Mouse (Mus musculus): ENCODE results near the gene Iffo2.

Iffo2 gene

GRCm38 (mm10) chr4:139581427-139582051, 51.2 kb downstream of the Iffo2 start:
- no peak for DNase-seq (ENCODE audit: extremely low spot score, low read depth, low spot score)

DNA sequence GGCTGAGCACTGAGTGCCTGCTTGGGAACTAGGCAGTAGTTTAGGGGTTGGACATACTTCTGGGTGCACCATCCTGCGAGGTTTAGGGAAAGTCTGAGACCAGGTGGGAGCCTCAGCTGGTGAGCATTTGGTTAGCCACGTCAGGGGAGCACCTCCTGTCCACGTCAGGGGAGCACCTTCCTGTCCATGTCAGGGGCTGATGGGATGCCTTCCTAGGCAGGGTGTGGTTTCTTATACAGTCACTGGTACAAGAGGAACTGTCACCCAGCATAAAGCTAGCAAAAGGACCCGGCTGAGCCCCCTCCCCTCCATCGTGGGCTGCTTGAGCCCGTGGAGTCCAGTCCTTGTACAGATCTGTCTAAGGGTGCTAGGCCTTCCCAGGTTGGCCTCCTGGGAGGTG, 52.0 kb downstream of the Iffo2 start:
- DNase-seq (ENCODE audit: extremely low spot score, low read depth, low spot score) = no peak

DNA sequence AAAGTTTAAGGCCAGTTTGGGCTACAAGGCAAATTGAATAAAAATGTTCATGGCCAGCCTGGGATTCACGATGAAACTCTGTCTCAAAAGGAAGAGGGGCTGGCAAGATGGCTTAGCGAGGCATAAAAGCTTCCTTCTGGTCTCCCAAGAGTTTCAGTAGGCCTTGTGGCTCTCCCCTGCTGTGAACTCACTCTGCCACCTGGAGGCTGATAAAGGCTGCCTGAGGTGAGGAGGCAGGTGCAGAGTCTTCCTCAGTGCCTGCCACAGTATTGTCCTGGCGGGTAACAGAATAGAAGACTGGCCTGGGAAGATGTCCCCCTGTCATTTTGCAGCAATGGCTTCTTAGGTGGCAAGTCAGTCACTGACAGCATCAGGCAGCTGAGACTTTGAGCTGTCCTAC, 52.6 kb downstream of the Iffo2 start:
- DNase-seq (ENCODE audit: extremely low spot score, low read depth, low spot score) = no peak

GRCm38 (mm10) chr4:139583629-139584245, 53.4 kb downstream of the Iffo2 start:
- DNase-seq (ENCODE audit: extremely low spot score, low read depth, low spot score) = no peak

- no peak for DNase-seq (ENCODE audit: extremely low spot score, low read depth, low spot score)
These were observed 54.4 kb downstream of the Iffo2 start for GRCm38 (mm10) chr4:139584704-139585103.

DNA sequence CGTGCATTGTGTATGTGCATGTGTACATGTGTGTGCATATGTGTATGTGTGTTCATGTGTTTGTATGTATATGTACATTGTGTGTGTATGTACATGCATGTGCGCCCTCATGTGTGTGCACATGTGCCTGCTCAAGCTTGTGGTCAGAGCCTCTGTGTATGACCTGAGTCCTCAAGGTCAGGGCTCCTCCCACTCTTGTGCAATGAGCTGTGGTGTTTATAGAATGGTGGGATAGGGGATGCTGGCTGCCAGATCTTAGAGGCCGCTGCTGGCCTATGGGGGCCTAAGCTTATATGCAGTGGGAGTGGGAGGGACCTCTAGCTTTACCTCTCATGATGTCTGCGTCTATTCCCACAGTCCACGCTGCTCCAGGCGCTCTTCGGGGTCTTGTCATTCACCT, 55.4 kb downstream of the Iffo2 start:
- no peak for DNase-seq (ENCODE audit: extremely low spot score, low read depth, low spot score)

GRCm38 (mm10) chr4:139587370-139587769, 57.0 kb downstream of the Iffo2 start:
- DNase-seq (ENCODE audit: extremely low spot score, low read depth, low spot score) = no peak

- DNase-seq (ENCODE audit: extremely low spot score, low read depth, low spot score) = no peak
These were observed 57.4 kb downstream of the Iffo2 start for GRCm38 (mm10) chr4:139587773-139588172.

DNA sequence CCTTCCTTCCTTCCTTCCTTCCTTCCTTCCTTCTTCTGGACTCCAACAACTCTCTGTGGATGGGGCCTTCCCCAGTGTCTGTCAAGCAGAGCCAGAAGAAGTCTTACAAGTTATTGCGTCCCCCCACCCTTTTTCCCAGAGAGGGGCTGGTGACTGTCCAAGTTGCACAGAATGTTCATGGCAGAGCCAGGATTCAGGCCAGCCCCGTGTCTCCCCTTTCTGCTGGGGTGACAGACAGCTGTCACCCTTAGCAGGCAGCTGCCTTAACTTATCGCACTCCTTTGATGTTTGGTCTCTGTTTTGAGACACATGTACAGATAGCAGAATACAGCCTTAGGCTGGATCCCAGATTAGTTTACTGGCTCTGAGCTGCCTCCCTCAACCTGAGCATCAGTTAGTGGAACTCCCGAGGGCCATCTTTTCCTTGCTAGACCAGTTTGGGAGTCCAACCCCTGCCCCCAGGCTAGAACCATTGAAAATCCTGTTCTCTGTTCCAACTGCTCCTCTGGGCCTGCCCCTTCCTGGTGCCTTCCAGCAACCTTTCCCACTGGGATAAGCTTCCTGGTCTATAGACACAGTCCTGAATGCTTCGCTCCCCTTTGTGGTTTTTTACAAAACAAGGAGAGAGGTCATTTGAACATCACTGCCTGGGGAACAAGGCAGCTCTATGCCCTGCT, 59.1 kb downstream of the Iffo2 start:
- DNase-seq (ENCODE audit: extremely low spot score, low read depth, low spot score) = no peak

DNA sequence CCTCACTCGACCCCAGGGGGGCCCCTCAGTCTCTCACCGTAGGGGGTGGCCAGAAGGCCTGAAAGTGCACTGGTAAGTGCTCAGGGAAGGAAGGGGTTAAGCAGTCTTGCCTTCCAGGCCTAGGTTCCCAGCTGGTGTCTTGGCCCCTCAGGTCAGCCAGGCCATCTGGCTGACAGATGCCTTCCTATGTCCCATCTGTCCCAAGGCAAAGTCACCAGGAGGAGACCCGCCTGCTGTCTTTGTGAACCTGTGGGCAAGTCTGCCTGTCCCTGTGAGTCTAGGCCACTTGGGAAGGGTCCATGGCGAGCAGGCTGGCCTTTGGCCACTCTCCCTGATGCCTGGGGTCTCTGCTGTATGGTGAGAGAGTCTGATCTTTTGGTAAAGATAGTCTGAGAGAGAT, 60.1 kb downstream of the Iffo2 start:
- no peak for DNase-seq (ENCODE audit: extremely low spot score, low read depth, low spot score)

DNA sequence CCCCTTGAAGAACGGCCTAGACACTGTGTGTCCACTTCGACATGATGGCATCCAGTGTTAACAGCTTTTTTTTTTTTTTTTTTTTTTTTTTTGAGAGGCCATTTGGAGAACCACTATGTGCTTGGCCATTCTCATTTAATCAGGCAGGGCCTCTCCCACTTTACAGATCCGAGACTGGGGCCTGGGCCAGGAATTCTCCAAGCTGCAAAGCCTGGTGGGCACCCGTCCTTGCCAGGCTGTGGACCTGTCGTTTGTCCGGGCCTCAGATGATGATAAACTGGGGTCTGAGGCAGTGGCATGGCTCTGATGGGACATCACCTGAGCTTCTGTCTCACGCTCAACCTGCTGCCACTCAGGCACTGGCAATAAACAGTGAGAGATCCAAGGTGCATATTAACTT, 62.5 kb downstream of the Iffo2 start:
- DNase-seq (ENCODE audit: extremely low spot score, low read depth, low spot score) = no peak

- DNase-seq (ENCODE audit: extremely low spot score, low read depth, low spot score) = no peak
These were observed 63.0 kb downstream of the Iffo2 start for GRCm38 (mm10) chr4:139593383-139593782.

DNA sequence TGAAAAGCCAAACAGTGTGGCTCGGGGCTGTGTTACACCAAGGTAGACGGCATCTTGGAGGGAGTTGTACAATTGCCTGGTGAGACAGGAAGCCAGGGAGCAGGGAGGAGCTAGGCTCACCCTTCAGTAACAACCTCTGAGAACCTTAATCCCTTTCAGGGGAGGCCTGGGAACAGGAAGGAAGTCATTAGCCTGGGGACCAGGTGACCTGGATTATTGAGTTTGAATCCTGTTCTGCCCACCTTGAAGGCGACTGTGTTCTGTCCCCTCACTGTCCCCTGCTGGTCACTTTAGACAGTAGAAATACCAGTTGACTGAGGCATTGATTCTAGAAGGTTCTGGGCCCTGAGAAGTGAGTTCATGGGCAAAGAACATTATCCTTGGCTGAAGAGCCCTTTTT, 63.7 kb downstream of the Iffo2 start:
- DNase-seq (ENCODE audit: extremely low spot score, low read depth, low spot score) = no peak

- DNase-seq (ENCODE audit: extremely low spot score, low read depth, low spot score) = no peak
These were observed 66.4 kb downstream of the Iffo2 start for GRCm38 (mm10) chr4:139596715-139597114.

GRCm38 (mm10) chr4:139597286-139598284, 67.2 kb downstream of the Iffo2 start:
- no peak for DNase-seq (ENCODE audit: extremely low spot score, low read depth, low spot score)

DNA sequence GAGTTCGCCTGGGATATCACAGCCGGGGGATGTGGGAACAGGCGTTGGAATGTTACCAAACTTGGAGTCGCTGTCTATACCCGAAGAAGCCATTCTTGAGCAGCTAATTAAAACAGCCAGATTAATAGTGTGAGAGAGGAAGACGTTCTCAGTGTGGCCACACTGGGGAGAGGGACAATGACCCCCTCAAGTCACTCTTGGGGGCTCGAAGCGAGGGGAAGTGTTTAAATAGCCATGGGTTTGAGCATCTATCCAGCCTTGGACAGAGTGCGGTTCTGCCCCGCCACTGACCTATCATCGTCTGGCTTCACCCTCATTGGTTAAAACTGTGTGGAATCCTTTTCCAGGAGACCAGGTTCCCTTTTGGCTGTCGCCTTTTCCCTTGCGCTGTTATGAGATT, 68.0 kb downstream of the Iffo2 start:
- no peak for DNase-seq (ENCODE audit: extremely low spot score, low read depth, low spot score)

GRCm38 (mm10) chr4:139598950-139599518, 68.7 kb downstream of the Iffo2 start:
- DNase-seq (ENCODE audit: extremely low spot score, low read depth, low spot score) = peak; percentile 81

DNA sequence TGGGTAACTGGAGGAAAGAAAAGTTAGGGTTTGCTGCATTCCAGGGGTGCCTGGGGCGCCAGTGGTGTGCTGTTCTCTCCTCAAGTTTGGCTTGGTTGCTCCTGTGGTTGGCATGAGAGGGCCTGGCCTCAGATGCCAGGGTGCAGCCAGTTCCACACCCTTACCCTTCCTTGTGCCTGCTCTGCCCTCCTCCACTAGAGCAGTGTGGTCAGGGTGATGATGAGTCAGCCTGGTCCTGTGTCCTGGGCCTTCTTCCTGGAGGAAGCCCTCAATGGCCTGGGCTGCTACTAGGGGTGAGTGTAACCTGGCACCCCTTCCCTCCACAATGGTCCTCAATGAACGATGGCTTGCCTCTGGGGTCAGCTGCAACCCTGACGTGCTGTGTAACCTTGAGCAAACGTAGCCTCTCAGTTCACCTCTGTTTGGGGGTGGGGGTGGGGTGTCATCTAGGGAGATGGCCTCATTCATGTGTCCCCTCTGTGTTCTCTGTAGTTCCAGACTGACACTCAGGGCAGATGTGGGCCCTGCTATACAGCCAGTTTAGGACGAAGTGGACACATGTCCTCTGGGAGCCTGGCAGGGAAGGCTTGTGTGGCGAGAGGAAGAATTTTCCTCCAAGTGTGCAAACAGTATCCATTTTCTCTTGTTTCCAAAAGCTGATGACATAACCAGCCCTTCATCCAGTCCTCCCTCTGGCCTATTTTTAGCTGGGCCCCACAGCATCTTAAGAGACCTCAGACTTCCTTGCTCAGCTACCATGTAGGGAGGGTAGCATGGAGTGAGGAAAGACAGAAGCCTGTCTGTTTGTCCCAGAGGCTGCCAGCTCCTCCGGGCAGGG, 71.4 kb downstream of the Iffo2 start:
- no peak for DNase-seq (ENCODE audit: extremely low spot score, low read depth, low spot score)

DNA sequence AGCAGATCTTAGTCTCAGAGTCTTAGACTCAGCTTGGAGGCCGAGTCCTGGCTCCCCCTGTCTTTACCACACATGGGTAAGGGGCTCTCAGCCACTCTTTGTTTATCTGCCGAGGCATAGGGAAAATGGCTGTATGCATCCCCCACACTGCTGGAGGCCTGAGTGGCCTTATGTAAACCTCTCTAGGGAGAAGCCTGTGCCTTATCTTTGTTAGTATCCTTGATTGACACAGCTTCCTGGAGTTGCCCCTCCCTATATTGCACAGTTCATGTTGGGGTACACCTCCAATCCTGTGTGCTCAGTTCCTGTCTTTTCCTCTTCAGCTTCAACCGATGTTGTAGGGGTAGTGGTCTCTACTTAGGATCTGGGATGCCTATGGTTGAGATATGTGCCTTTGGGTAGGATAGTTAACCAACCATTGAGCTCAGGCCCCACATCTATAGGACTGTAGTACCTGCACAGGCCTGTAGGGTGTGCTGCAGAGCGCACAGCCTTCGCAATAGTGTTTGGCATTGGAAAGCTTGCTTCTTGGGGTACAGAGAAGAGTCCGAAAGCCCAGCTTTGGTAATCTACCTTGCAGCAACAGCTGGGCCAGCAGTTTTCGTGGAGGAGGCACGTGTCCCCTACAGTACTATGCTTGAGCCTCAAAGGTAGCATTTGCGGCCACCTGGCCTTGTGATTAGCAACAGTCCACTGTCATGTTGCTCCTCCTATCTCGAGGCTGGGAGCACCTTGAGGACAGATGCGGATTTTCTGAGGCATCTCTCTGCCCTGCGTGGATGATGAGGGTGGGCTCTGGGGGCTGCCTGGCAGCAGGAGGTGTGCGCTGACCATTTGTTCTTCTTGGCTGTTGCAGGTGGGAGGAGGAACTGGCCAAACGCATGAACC, 72.3 kb downstream of the Iffo2 start, which contains the start of gene Gm21969:
TSS of gene Gm21969 (plus strand) at position 830 of the 888 bp plus-strand sequence.
- no peak for DNase-seq (ENCODE audit: extremely low spot score, low read depth, low spot score)

All from hindlimb bud, embryonic 11.5 days (tissue).